Mouse (Mus musculus) gastrocnemius, adult 8-10 months (tissue): Measurements from ENCODE around the gene Srpr. TPM values are rescaled to one million over a fixed set of nuclear protein-coding genes. Genes with fewer than 3 reads are reported as not detected.
A peak's percentile ranks its signal among the peaks of the same experiment; 100 is the strongest.

Experiments
- DNase-seq, 2 experiments: peaks; one replicate each; pipeline ENCODE4 v3.0.0; 2022; ENCODE audit warnings: low spot score in 2 of 2
- total RNA-seq, 4 experiments: library from RNA; stranded (reverse); gene quantifications; 2 replicates each; pipeline ENCODE4 v1.2.4; 2022

The Srpr gene
- total RNA-seq = 100 to 1,000 TPM; 236 to 272 (median 254) TPM

DNA sequence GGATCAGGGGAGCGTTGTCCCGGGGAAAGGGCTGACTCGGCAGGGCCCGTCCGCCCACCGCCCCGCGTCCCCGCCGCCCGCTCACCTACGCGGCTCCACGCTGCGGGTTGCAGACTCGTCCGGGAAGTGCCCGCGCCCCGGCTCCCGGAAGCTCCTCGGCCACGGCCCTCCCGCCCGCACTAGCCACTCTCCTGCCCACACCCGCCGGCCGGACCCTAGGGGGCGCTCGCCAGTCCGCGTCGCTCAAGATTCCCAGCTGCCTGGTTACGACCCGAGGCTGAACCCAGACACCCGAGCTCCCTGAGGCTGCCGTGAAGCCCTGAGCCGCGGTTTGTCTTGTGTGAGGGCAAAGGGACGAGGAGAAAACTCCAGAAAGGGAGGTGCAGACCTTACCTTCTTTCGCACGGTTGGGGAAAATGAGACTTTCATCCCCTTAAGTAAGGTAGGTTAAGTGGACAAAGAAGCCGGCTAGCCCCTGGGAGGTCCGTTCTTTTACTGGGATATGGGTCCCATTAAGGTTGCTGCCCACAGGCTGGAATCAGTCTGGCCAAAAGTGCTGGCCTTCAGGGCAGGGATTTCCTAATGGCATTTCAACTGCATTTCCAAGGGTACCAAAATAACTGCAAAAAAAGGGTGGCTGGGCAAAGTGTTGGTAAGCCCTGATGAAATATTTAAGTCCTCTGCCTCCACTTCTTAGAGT lies at the start of gene Srpr, which contains the start of gene Tirap:
Gene Srpr (plus strand): TSS at position 404 of the 700 bp plus-strand sequence.
Gene Tirap (minus strand): TSS at position 520 of the 700 bp plus-strand sequence.
- DNase-seq = peak; percentile 89 to 91

DNA sequence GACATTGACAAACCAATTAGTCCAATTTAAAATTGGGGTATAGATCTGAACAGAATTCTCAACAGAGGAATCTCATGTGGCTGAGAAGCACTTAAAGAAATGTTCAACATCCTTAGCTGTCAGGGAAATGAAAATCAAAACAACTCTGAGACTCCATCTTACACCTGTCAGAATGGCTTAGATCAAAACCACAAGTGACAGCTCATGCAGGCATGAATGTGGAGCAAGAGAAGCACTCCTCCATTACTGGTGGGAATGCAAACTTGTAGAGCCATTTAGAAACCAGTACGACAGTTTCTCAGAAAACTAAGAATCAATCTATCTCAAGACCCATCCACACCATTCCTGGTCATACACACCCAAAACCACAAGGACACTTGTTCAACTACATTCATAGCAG lies 47.1 kb upstream of the Srpr start:
- no peak for DNase-seq

DNA sequence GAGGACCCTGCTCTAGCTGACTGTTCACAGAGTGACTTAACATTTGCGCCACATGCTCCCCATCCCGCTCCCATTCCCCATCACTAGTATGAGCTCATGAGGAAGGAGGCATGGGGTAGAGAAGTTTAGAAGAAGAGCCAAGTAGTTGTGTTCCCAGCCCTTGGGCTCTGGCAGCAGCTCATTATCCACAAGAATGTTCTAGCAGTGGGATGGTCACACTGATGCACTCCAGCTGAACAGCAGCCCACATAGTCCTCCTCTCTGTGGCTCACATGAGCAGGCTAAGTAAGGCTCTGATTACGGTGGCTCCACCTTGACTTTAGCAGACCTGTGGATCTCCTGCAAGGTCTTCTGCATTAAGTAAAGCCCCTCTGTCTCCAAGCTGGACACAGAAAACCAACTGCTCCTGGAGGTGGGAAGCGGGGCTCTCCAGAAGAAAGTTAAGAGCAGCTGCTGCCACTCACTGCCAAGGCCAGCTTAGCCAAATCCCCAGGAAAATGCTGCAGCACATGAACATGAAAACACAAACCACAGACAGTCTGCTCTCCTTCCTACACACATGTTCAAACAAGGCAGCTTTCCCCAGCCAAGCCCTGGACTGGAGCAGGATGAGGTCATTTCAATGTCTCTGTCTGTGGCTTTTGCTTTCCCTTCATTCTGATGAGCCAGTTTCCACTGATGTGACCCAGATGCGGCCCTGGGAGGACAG lies 43.8 kb upstream of the Srpr start:
- DNase-seq = peak; percentile 30 to 43

DNA sequence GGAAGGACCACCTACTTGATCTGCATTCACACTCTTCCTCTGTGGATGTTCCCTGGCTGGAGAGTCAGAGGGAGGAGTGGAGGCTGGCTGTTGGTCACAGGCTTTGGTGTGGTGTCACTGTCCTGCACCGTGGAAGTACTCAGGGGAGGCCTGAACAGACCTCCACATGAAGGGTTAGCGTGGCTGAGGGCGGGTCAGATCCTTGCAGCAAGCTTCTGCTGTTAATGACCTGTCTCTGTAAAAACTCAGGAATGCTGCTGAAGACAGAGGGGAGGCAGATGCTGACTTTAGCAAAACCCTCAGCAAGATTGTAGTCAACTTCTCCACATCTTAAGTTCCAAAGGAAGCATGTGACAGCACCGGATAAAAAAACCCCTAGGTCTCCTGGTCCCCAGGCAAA lies 43.1 kb upstream of the Srpr start:
- DNase-seq = no peak

- no peak for DNase-seq
These were observed 41.5 kb upstream of the Srpr start for GRCm38 (mm10) chr9:35158477-35158876.

DNA sequence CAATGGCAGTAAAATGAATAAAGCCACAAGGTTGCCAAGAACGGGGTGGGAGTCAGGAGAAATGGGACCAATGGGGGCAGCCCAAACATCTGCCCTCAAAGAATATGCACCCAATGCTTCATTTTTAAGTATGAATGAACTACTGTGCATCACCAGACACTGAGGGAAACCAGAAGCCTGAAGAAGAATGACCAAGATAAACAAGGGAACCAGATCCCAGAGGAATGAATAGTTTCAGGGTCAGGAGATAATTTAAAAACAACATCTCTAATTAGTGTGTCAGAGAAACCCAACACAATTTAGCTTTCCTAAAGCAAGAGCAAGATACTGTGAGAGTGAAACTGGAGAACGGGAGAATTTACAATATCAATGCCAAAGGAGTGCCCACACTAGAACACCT lies 39.3 kb upstream of the Srpr start:
- DNase-seq = no peak

DNA sequence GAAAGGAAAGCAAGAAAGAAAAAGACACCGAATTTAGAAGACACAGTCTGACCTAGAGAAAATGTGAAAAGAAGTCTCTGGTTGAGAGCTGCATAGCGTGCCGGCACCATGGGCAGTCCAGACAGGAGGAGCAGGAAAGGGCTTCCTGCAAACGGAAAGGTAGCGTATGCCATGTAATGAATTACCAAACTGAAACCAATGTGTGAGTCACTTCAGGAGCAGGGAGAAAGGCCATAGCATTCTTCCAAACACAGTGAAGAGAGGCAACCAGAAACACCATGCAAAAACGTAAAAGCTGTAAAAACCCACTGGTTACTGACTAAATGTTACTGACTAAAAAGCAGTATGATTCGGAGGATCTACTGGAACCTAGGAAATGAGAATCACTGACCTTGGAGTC lies 38.3 kb upstream of the Srpr start:
- DNase-seq = no peak

GRCm38 (mm10) chr9:35163011-35163690 lies 36.8 kb upstream of the Srpr start:
- peak; percentile 81 to 82 for DNase-seq

- no peak for DNase-seq
These were observed 35.7 kb upstream of the Srpr start for GRCm38 (mm10) chr9:35164142-35164874.

DNA sequence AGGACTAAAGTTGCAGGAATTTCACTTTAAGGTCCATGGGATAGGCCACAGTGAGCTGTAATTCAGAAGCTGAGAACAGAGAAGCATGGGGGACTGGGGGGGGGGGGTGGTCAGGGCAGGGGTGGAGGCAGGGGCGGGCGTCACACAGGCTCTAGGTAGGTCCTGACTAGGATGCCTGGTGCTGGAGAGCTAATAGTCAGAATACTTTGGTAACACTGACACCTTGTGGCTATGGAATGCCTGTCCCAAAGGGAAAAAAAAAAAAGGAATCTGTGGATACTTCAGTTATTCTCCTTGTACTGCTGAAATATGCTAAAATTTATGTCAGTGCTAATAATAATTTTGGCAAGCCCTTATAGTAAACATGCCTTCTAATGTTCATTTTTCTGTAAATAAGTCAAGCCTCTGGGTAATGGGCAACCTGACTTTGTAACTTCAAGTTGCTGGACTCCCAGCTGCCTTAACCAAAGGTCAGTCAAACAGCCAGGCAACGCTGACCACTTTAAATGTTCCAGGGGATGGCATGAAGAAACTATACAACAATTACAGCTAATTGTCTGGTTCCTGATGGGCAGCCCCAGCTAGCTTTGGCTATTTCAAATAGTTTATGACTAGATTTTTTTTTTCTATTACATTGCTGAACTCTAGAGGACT lies 33.7 kb upstream of the Srpr start:
- no peak for DNase-seq

DNA sequence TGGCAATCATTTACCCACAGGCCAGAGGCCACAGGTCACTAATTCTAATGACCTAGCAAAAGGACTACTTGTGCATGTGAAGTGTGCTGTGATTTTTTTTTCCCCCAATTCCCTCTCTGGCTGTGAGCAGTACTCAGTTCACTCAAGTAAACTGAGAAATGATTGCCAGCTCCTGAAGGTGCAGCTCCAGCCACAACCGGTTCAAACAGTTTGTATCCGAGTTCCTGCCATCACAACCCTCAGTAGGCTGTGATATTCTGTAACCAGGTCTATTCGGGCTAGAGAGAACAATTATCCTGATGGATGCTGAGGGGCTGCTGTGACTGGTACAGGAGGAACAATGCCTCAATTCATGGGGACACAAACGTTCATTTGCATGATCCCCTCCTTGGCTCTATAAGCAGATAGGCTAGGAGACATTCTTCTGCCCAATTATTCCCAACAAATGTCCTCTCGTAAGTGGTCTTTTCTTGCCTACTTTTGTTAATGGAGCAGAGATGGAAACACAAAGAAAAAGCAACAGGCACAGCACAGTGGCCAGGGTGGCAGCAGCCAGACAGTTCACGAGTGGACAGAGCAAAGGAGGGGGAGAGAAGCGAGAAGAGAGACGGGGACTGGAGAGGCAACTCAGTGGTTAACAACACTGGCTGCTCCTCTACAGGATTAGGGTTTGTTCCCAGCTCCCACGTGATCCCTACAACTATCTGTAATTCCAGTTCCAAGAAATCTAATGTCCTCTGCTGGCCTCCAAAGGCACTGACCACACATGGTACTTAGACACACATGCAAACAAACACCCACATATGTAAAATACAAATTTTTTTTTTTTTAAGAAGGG lies 33.0 kb upstream of the Srpr start:
- no peak for DNase-seq

DNA sequence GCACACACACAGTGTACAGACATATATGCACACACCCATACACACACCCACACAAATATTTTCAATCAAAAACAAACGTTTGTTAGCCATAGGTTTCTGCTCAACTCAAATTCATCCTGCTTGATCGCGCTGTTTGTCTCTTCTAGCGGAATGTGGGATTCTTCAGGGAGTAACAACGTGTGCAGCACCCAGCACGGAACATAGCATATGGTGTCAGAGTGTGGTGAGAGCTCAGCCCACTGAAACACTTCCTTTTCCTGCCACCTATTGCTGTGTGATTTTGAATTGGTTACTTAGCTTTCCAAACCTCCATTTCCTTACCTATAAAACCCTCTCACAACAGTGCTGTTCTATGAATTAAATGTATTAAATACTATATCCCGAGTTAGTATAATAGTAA lies 29.9 kb upstream of the Srpr start:
- DNase-seq = no peak

DNA sequence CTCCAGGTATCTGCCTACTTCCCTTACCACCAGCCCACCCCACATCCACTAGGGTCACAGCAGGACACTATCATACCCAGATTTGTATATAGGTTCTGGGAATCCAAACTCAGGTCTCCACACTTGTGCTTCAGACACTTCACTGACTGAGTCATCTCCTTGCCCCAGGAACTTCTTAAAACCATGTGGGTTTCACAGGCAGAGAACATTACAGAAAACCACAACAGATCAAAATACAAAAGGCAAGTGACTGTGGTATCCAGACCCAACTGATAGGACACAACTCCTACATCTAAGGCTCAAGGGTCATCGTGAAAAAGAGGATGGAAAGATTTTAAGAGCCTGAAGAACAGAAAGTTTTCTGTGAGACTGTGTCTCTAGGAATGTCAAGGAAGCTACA lies 26.6 kb upstream of the Srpr start:
- DNase-seq = no peak

GRCm38 (mm10) chr9:35175251-35176123 lies 24.5 kb upstream of the Srpr start, which contains the start of gene Dcps:
Gene Dcps, minus strand, starts transcription at chr9:35176061.
- peak; percentile 81 to 85 for DNase-seq

- DNase-seq = no peak
These were observed 23.8 kb upstream of the Srpr start for GRCm38 (mm10) chr9:35176124-35176659.

DNA sequence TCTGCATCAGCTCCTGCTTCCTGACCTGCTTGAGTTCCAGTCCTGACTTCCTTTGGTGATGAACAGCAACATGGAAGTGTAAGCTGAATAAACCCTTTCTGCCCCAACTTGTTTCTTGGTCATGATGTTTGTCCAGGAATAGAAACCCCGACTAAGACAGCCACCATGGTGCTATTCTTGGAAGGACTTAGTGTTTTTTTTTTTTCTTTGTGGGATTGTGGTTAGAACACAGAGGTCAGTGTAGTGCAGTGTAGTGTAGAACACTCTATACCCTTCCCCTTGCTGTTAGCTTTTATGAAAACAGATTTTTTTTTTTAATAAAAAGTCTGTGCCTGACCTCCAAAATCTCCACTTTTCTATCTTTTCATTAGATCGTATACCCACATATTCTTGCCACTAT lies 17.1 kb upstream of the Srpr start:
- DNase-seq = no peak

DNA sequence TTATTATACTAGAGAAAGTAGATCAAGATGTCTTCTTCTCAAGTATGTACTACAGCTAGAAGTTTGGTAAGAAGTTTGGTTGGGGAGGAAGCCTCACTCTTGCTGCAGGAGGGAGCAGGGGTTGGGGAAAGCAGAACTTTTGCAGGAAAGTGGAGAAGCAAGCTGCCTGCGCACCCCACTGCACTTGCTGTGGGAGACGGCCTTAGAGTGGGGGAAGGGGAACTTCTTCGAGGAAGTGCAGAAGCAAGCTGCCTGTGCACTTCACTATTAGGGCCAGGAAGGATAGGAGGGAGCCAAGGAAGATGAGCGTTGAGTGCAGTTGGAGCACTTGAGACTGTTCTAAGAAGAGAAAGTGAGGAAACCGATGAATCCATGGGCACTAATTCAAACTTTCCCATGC lies 16.6 kb upstream of the Srpr start:
- DNase-seq = no peak

- no peak for DNase-seq
These were observed 13.5 kb upstream of the Srpr start for GRCm38 (mm10) chr9:35186430-35186829.

DNA sequence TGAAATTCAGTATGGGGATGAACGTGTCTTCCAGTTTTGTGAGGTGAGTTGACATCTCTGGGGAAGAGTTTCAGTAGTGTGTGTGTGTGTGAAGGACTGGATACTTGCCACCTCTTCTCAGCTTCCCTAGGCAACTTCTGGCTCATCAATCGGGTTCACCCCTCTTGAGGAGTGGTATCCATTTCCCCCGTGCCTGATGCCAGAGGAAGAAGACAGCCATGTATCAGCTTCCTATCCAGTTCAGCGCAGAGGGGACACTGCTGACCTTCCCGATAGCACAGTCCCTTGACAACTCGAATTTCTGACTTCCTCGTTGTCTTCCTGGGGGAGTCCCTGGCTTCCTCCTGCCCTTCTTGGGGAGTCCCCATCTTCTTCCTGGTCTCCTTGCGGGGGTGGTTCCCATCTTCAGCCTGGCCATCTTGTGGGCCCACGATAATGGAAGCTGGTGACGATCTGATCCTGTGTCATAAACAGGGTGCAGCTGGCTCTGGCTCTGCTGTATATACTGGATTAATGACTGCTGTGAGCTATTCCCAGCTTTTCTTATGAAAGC lies 12.5 kb upstream of the Srpr start:
- peak in 1 of 2 experiments; percentile 26 for DNase-seq
